Mouse (Mus musculus): ENCODE data around the gene Angptl6. TPM values are rescaled to one million over a fixed set of nuclear protein-coding genes. Genes with fewer than 3 reads are reported as not detected.

Gene Angptl6
- polyA plus RNA-seq, 1 experiment from 2014 or later = 7.9 TPM

DNA sequence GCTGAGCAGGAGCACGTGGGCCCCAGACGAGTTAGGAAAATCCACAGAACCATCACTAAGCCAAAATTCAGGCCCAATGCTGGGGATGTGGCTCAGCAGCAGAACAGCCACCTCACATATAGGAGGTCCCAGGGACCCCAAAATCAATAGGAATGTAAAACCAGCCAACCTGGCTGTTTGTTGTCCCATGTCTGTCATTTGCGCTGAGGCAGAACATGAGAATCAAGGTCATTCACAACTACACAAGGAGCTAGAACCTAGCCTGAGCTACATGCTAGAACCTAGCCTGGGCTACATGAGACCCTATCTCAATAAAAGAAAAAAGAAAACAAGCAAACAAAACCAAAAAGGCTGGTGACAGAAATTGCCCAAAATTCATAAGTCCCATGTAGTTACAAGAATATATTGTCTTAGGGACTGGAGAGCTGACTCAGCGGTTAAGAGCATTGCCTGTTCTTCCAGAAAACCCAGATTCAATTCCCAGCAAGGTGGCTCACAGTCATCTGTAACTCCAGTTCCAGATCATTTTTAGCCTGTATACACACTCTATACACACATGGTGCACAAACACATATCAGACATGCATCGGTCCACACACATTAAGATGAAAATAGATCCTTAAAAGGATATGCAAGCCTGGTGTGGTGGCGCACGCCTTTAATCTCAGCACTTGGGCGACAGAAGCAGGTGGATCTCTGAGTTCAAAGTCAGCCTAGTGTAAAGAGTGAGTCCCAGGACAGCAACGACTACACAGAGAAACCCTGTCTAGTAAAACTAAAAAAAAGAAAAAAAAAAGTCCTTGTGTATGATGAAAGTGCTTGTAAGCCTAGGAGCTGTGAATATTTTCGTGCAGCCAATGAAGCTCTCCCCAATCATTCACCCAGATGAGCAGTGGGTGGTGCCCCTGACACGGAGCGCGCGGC lies 2.1 kb downstream of the Angptl6 start:
- Histone ChIP-seq H3K27me3 (ENCODE audit: control insufficient read depth, insufficient read depth, low read length) (no peaks in the 10 kb centered on the region), H3K36me3 (ENCODE audit: control insufficient read depth, insufficient read depth, low read length) (no peaks in the 10 kb centered on the region), H3K4me3 (ENCODE audit: low read depth, low read length) (peak overlapping the region; percentile 30; the same call in 1 of the 2 replicates), H3K27ac (replicated peaks) (0 out of 2 replicates have a peak overlapping the region, but pooled peaks have one; percentile 6), H3K9me3 (ENCODE audit: control insufficient read depth, low read length) (no peaks in the 10 kb centered on the region), H3K4me1 (replicated peaks; ENCODE audit: control insufficient read depth, insufficient read depth) (no peaks in the 10 kb centered on the region), H3K4me2 (replicated peaks; ENCODE audit: low read depth) (peak overlapping the region; percentile 57), H3K9ac (ENCODE audit: low read length) (peak overlapping the region; percentile 48; the same call in 1 of the 2 replicates)
- ATAC-seq (ENCODE audit: low FRiP score, low TSS enrichment) (0 out of 2 replicates have a peak, but pooled peaks have one; percentile 1), DNase-seq (ENCODE audit: low spot score) (no peak)
- 37% methylated on average over 14 of the region's 14 CpGs for WGBS
- TF ChIP-seq CTCF (IDR thresholded peaks at IDR 0.05; ENCODE audit: low read depth) (no peak), EP300 (optimal IDR thresholded peaks at IDR 0.05) (no peak)

DNA sequence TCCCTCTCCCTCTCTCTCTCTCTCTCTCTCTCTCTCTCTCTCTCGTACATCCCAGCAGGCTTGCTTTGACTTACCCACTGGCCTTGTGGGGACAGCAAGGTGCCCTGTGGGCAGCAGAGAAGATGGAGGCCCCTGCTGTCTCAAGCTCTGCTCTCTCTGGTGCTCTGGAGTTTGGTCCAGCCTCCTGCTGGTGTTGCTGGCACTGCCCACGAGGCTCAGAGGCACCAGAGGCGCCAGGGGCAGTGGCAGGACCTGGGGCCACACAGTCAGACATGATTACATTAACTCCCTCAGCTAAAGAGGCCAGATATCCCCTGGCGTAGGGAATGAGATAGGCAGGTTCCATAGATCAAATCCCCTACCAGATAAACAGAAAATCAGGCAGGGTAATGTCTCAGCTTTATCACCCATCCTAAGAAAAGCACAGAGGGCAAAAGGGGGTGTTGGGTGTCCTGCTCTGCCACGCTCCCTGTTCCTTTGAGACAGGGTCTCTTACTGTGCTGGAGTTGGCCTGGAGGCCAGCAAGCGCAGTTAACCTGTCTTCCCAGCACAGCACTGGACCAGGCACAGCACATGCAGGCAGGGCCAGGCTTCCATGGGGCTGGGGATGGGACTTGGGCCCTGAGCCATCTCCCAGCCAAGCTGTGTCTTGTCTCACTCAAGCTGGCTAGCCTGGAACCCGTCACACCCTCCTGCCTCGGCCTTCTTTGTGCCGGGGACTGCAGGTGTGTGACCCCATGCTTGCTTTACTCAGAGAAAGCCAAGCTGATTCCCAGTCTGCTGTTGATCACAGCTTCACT lies 3.0 kb downstream of the Angptl6 start:
- Histone ChIP-seq H3K4me2 (replicated peaks; ENCODE audit: low read depth) (no peak overlapping the region), H3K4me3 (ENCODE audit: low read depth, low read length) (no peak overlapping the region), H3K9ac (ENCODE audit: low read length) (no peak overlapping the region), H3K9me3 (ENCODE audit: control insufficient read depth, low read length) (no peaks in the 10 kb centered on the region), H3K27ac (replicated peaks) (no peak overlapping the region), H3K27me3 (ENCODE audit: control insufficient read depth, insufficient read depth, low read length) (no peaks in the 10 kb centered on the region), H3K4me1 (replicated peaks; ENCODE audit: control insufficient read depth, insufficient read depth) (no peaks in the 10 kb centered on the region), H3K36me3 (ENCODE audit: control insufficient read depth, insufficient read depth, low read length) (no peaks in the 10 kb centered on the region)
- DNase-seq (ENCODE audit: low spot score) (no peak), ATAC-seq (ENCODE audit: low FRiP score, low TSS enrichment) (no peak)
- TF ChIP-seq EP300 (optimal IDR thresholded peaks at IDR 0.05) (no peak), CTCF (IDR thresholded peaks at IDR 0.05; ENCODE audit: low read depth) (no peak)
- 71% methylated on average over 8 of the region's 9 CpGs for WGBS

DNA sequence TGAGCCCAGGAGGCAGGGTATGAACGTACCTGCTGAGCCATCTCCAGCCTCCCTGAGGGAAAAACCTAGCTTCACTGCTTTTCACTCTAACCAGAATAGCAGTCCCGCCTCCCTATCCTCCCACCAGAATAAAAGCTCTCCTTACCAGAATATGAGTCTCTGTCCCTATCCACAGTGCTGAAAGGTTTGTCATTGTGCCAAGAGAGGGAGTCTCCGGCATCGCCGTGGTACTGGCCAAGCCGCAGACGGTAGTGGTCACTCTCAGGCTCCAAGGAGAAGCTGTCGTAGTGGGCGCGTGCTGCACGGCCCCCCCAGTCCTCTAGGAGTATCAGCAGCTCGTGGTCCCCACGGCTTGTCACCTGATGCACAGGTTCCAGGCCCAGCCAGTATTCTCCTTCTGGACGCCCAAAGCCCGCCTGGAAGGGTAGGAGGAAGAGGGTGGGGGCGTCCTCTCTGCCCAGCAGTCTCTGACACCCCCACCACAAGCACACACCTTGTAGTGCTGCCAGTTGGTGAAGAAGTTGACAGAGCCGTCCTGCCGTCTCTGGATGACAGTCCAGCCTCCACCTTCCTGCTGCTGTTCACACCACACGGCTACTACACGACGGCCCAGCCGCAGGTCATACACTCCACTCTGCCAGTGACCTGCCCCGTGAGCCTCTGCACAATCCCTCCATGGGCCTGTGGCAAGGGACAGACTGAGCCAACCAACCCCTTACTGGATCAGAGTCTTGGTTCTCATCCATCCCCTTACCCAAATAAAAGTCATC lies 4.3 kb downstream of the Angptl6 start:
- Histone ChIP-seq H3K9ac (ENCODE audit: low read length) (no peak overlapping the region), H3K9me3 (ENCODE audit: control insufficient read depth, low read length) (no peaks in the 10 kb centered on the region), H3K4me1 (replicated peaks; ENCODE audit: control insufficient read depth, insufficient read depth) (no peaks in the 10 kb centered on the region), H3K4me3 (ENCODE audit: low read depth, low read length) (no peak overlapping the region), H3K4me2 (replicated peaks; ENCODE audit: low read depth) (no peak overlapping the region), H3K27me3 (ENCODE audit: control insufficient read depth, insufficient read depth, low read length) (no peaks in the 10 kb centered on the region), H3K36me3 (ENCODE audit: control insufficient read depth, insufficient read depth, low read length) (no peaks in the 10 kb centered on the region), H3K27ac (replicated peaks) (no peak overlapping the region)
- TF ChIP-seq CTCF (IDR thresholded peaks at IDR 0.05; ENCODE audit: low read depth) (no peak), EP300 (optimal IDR thresholded peaks at IDR 0.05) (no peak)
- 61% methylated on average over 22 of the region's 23 CpGs for WGBS
- no peak for DNase-seq (ENCODE audit: low spot score)
- ATAC-seq (ENCODE audit: low FRiP score, low TSS enrichment) = no peak

DNA sequence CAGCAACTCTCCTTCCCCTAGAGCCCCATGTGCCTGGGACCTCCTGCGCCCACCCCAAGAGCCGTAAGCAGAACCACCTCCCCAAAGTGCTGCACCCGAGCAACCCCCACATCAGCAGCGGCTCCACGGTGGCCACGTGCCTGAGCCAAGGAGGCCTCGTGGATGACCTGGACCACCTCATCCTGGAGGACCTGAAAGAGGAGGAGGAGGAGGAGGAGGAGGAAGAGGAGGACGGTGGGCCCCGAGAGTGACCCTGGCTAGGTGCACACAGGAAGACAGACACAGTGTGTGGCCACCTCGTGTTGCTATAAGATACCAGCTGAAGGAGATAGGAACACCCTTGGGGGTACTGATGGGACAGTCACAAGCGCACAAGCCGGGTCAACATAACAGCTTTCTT lies 6.0 kb downstream of the Angptl6 start:
- H3K9me3 ChIP-seq (ENCODE audit: control insufficient read depth, low read length) = no peaks in the 10 kb centered on the region
- WGBS = 89% methylated on average over 12 of the region's 12 CpGs
- TF ChIP-seq CTCF (IDR thresholded peaks at IDR 0.05; ENCODE audit: low read depth) (no peak), EP300 (optimal IDR thresholded peaks at IDR 0.05) (no peak)
- no peaks in the 10 kb centered on the region for H3K4me1 ChIP-seq (replicated peaks; ENCODE audit: control insufficient read depth, insufficient read depth)
- H3K27ac ChIP-seq (replicated peaks) = no peak overlapping the region
- ATAC-seq (ENCODE audit: low FRiP score, low TSS enrichment) (no peak), DNase-seq (ENCODE audit: low spot score) (no peak)
- H3K9ac ChIP-seq (ENCODE audit: low read length) = no peak overlapping the region
- no peak overlapping the region for H3K4me2 ChIP-seq (replicated peaks; ENCODE audit: low read depth)
- no peak overlapping the region for H3K4me3 ChIP-seq (ENCODE audit: low read depth, low read length)
- H3K27me3 ChIP-seq (ENCODE audit: control insufficient read depth, insufficient read depth, low read length) = no peaks in the 10 kb centered on the region
- H3K36me3 ChIP-seq (ENCODE audit: control insufficient read depth, insufficient read depth, low read length) = no peaks in the 10 kb centered on the region

DNA sequence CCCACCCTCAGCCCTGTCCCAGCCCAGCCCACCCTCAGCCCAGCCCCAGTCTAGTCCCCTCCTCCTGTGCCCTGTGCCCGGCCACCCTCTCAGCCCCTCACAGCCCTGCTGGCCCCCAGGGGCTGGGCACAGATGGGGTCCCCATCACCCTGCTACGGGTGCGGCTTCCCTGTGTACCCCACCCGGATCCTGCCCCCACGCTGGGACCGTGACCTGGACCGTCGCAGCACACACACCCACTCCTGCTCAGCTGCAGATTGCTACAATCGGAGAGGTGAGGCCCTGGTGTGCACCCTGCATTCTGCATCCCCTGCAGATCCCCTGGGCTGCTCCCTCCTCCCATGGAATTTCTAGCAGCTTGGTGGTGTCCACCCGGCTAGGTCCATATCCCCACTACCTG lies 6.5 kb downstream of the Angptl6 start:
- TF ChIP-seq CTCF (IDR thresholded peaks at IDR 0.05; ENCODE audit: low read depth) = no peak
- no peak for TF ChIP-seq EP300 (optimal IDR thresholded peaks at IDR 0.05)
- Histone ChIP-seq H3K27ac (replicated peaks) (no peak overlapping the region), H3K9ac (ENCODE audit: low read length) (no peak overlapping the region), H3K4me1 (replicated peaks; ENCODE audit: control insufficient read depth, insufficient read depth) (no peaks in the 10 kb centered on the region), H3K4me3 (ENCODE audit: low read depth, low read length) (no peak overlapping the region), H3K36me3 (ENCODE audit: control insufficient read depth, insufficient read depth, low read length) (no peaks in the 10 kb centered on the region), H3K9me3 (ENCODE audit: control insufficient read depth, low read length) (no peaks in the 10 kb centered on the region), H3K4me2 (replicated peaks; ENCODE audit: low read depth) (no peak overlapping the region), H3K27me3 (ENCODE audit: control insufficient read depth, insufficient read depth, low read length) (no peaks in the 10 kb centered on the region)
- ATAC-seq (ENCODE audit: low FRiP score, low TSS enrichment) = no peak
- 82% methylated on average over 9 of the region's 10 CpGs for WGBS
- no peak for DNase-seq (ENCODE audit: low spot score)

All from stomach, postnatal 0 days (tissue).